Mouse (Mus musculus) hindlimb bud, embryonic 11.5 days (tissue): ENCODE results near the gene Hcfc1r1.

Source experiments
- DNase-seq: peaks from one replicate; pipeline ENCODE4 v3.0.0-alpha.2; 2012; ENCODE audit warnings: low read depth, low spot score; ENCODE audit errors: extremely low spot score

The Hcfc1r1 gene

GRCm38 (mm10) chr17:23675127-23675526 lies 1.7 kb downstream of the Hcfc1r1 start:
- no peak for DNase-seq

GRCm38 (mm10) chr17:23675564-23676281 lies 2.3 kb downstream of the Hcfc1r1 start:
- no peak for DNase-seq

GRCm38 (mm10) chr17:23676473-23677031 lies 3.2 kb downstream of the Hcfc1r1 start:
- DNase-seq: no peak

- DNase-seq: no peak
Observed at GRCm38 (mm10) chr17:23677236-23677679, 3.9 kb downstream of the Hcfc1r1 start, which contains the start of gene Tnfrsf12a. Gene Tnfrsf12a, minus strand, starts transcription at chr17:23677468.

GRCm38 (mm10) chr17:23679127-23679835 lies 5.9 kb downstream of the Hcfc1r1 start, which contains the start of gene Cldn6:
Gene Cldn6, plus strand, starts transcription at chr17:23679249.
- no peak for DNase-seq

- DNase-seq: no peak
Observed at GRCm38 (mm10) chr17:23680336-23680735, 6.9 kb downstream of the Hcfc1r1 start.

GRCm38 (mm10) chr17:23681086-23681485 lies 7.7 kb downstream of the Hcfc1r1 start:
- no peak for DNase-seq

GRCm38 (mm10) chr17:23682092-23682491 lies 8.7 kb downstream of the Hcfc1r1 start:
- DNase-seq: no peak

GRCm38 (mm10) chr17:23682530-23682929 lies 9.1 kb downstream of the Hcfc1r1 start:
- no peak for DNase-seq

GRCm38 (mm10) chr17:23683226-23683625 lies 9.8 kb downstream of the Hcfc1r1 start:
- DNase-seq: no peak

- no peak for DNase-seq
Observed at GRCm38 (mm10) chr17:23683856-23684672, 10.7 kb downstream of the Hcfc1r1 start, which contains the start of gene Cldn9. Gene Cldn9, minus strand, starts transcription at chr17:23684026.

GRCm38 (mm10) chr17:23694491-23694890 lies 21.1 kb downstream of the Hcfc1r1 start:
- no peak for DNase-seq

GRCm38 (mm10) chr17:23695801-23696200 lies 22.4 kb downstream of the Hcfc1r1 start:
- no peak for DNase-seq

GRCm38 (mm10) chr17:23699131-23700077 lies 26.0 kb downstream of the Hcfc1r1 start:
- no peak for DNase-seq

- no peak for DNase-seq
Observed at GRCm38 (mm10) chr17:23700079-23700478, 26.7 kb downstream of the Hcfc1r1 start.

GRCm38 (mm10) chr17:23703301-23703700 lies 29.9 kb downstream of the Hcfc1r1 start:
- no peak for DNase-seq

GRCm38 (mm10) chr17:23704741-23705140 lies 31.3 kb downstream of the Hcfc1r1 start:
- DNase-seq: no peak

- no peak for DNase-seq
Observed at GRCm38 (mm10) chr17:23705525-23706104, 32.2 kb downstream of the Hcfc1r1 start.

GRCm38 (mm10) chr17:23706212-23706611 lies 32.8 kb downstream of the Hcfc1r1 start:
- DNase-seq: no peak
